Mouse (Mus musculus): ENCODE measurements around the gene 9930104L06Rik.
"Not testable (repeated sequence)": the region's sequence is repeated elsewhere in the genome, so short reads cannot be mapped to it uniquely, and the experiment has no call there.

Gene 9930104L06Rik

DNA sequence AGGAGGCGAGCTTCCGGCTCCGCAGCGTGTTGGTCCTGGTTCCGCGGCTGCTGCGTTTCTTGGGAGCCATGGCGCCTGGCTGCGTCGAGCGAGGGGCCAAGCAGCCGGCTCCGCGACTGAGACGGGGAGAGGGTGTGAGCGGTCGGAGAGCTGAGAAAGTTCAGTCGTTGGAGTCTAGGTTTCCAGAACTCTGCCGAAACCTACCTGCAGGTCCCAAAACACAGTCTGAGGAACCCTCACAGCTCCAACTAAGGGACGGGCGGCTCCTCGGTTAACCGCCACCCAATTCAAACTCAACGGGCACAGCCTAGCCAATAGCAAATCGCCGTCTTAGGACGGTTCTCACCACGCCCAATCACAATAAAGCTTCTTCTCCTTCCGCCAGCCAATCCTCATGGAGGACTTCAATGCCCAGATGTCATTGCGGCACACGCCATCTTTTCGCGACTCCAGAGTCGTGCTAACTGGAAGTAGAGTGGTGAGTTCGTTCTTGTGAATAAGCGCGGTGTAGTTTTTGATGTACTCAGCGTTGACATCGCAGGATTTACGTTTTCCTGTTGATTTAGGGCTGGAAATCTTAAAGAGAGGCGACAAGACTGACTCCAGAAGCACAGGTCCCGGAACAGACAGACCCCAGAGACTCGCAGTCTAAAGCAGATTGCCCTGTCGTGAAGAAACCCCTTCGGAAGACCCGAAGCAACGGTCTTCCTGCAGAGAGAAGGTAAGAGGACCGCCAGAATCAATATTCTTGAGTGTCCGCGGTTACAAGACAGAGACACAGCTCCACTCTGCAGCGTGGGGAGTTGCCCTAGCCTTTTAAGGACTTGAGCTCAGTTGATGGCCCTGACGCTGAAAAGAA lies at the start of gene 9930104L06Rik:
TSS of gene 9930104L06Rik (plus strand) at position 436 of the 859 bp plus-strand sequence.
- DNase-seq (ENCODE audit: low spot score), result peak; percentile 87

DNA sequence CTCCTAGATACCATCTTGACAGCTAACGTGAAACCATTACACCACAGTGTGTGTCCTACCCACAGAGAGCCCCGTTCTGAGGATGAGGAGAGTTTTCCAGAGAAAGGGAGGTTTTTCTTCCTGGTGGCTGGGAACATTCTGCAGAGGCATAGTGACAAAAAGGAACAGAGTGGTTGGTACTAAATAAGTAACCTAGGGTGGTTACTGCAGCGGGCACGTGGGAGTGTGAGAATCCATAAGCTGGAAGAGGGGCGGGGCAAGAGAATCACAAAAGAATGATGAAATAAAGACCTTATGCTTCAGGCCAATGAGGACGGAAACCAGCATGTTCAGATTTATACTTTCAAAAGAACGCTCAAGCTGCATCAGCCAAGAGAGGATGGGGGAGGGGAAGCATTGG lies 48.1 kb upstream of the 9930104L06Rik start:
- DNase-seq (ENCODE audit: low spot score), result no peak

DNA sequence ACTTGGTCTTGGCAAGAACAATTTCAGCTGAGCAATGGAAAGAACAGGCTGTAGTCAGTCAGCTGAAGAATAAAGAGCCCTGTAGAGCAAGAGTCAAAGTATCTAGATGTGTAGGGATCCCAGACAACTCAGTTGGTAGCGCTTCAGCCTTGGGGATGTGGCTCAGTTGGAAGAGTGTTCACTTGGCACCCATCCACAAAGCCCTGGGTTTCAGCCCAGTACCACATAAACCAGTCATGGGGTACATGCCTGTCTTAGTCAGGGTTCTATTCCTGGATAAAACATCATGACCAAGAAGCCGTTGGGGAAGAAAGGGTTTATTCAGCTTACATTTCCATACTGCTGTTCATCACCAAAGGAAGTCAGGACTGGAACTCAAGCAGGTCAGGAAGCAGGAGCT lies 46.9 kb upstream of the 9930104L06Rik start:
- DNase-seq (ENCODE audit: low spot score), result no peak

DNA sequence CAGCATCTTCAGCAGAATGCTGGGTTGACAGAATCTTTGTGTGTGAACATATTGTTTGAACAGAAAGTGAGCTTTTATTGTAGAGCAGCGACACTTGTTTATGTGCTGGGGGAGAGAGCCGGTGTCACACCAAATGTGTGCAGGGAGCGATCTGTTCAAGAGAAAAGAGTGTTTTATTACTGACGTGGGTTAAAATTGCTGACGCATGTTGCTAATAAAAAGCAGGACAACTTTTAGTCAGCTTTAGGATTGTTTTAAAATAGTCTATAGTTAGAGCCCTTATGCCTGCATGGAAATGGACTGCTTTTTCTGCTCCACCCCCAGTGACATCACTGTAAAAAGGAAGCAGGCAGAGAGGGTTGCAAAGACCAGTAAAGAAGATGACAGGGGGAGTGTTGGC lies 46.0 kb upstream of the 9930104L06Rik start:
- DNase-seq (ENCODE audit: low spot score), result no peak

DNA sequence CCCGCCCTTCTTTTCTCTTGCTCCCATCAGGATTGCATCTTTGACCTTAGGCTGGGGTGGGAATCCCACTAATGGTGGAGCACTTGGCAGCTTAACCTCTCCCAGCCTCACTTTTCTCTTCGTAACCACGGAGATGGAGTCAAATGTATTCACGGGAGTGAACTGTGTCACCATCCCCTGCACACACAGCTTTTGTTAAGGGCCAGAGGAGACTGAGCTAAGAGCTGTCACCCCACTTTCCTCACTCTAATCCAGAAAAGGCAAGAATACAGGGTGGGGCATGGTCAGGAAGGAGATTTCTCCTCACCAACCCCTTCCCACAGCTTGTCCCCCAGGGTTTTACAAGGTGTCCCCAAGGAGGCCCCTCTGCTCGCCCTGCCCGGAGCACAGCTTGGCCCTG lies 43.1 kb upstream of the 9930104L06Rik start:
- DNase-seq (ENCODE audit: low spot score), result no peak

DNA sequence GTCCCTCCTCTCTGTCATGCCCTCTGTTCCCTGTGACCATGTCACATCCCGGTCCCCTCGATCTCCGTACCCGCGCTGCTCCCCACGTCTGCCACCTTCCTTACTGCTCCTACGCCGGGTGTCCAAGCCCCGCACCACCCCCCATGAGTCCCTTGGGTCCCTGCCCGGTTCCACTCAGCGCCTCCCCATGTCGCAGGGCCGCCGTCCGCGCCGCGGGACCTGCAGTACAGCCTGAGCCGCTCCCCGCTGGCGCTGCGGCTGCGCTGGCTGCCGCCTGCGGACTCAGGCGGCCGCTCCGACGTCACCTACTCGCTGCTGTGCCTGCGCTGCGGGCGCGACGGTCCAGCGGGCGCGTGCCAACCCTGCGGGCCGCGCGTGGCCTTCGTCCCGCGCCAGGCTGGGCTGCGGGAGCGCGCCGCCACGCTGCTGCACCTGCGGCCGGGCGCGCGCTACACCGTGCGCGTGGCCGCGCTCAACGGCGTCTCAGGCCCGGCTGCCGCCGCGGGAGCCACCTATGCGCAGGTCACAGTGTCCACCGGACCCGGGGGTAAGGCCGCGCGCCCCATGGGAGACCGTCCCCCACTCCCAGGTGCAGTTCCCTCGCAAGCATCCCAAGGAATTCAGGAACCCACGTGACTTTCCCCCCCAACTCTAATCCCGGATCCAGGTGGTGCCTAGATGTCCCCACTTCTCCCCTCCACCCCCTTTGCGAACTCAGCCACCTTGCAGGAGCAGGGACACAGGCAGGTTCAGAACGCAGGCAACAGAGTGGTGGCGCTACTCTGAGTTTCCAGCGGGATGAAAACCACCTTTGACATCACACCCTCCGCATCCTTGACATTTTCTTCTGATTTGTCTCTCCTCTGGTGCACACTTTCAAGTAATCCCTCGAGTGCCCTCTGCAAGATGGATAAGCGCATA lies 42.1 kb upstream of the 9930104L06Rik start:
- no peak for DNase-seq (ENCODE audit: low spot score)

DNA sequence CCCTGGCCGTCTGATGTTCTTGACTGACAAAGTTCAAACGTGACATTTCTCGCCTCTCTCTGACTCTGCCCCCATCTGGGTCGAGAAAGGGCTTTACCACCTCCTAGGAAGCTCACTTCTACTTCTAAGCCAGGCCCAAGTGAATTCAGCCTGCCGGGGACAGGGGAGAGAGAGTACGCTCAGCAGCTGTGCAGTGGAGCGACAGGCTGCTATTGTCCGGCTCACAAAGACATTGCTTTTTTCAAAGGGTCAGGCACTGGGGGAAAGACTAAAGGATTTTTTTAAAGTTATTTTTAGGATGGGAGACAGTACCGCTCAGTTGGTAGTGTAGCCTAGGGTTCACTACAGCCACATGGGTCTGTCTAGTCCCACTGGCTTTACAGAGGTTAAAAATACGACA lies 38.4 kb upstream of the 9930104L06Rik start:
- no peak for DNase-seq (ENCODE audit: low spot score)

DNA sequence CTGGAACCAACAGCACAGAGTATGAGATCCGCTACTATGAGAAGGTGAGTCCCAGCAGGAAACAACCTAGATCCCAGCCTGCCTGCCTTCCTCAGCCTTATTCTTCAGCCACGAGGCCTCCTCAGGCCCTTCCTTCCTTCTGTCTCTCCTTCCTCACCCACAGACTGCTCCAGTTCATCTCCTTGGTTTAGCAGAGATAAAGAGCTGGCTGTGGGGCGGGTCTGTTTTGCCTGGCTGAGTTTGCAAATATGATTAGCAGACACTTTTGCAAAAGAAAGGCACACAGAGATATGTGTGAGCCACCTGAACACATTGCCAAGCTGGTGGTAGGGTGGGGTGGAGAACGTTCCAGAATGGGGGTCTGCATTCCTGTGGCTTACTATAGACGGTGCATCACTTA lies 36.9 kb upstream of the 9930104L06Rik start:
- no peak for DNase-seq (ENCODE audit: low spot score)

DNA sequence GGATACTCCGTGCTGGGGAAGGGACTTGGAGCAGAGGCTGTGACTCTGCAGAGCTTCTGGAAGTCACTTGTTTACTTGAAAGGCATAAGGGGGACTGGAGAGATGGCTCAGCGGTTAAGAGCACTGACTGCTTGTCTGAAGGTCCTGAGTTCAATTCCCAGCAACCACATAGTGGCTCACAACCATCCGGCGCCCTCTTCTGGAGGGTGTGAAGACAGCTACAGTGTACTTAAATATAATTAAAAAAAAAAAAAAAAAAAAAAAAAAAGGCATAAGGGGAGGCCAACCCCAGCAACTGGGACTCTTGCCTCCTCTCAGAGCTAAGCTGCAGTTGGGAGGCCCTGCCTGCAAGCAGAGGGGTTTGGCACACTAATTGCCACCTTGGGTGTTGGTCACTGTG lies 31.4 kb upstream of the 9930104L06Rik start:
- no peak for DNase-seq (ENCODE audit: low spot score)

DNA sequence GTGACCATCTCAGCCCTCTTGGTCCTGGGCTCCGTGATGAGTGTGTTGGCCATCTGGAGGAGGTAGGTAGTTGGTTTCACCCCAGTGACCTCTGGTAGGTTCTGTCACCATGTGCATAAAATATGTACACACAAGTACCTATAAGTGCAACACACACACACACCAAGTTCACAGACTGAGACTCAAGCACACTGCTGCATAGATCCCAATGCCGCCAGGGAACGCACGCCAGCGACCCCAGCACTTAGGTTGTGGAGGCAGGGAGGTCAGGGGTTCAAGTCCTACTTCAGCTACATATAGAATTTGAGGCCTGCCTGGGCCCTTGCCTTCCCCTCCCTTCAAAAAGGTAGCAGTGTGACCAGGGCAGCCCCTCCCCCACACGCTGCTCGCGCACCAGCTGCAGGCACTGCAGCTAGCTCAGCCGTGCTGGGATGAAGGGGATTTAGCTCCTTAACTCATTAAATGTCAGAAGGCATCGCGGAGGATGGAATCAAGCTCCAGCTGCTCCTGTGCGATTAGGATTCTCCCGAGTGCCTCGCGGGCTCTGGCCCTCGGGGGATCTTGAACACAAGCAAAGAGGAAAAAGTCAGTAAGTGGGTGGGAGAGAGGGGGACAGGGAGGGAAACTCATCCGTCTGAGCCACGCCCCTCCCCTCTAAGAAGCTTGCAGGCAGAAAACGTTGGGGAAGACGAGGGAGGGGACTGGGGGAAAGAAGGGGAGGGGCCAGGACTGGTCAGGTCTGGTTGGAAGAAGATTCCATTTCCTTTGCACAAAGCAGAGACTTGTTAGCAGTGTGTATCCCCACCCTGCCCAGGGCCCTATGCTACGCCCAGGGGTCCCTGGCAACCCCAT lies 30.7 kb upstream of the 9930104L06Rik start:
- DNase-seq (ENCODE audit: low spot score), result no peak

DNA sequence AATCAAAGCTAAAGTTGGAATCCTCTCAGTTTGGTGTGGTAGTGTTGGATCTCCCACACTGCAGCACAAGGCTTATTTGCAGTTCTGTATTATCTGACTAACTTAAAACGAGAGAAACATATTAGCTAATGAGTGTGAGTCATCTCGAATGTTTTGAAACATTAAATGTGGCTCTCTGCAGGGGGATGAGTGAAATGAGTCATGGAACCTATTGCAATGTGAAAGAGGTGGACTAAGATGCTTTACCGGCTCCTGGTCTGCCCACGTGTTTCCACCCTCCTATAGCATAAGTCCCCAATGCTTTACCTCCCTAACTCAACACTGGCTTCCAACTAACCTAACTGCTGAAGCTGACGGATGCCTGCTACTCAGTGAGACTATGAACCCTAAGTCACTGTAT lies 8.7 kb upstream of the 9930104L06Rik start:
- DNase-seq (ENCODE audit: low spot score), result no peak

DNA sequence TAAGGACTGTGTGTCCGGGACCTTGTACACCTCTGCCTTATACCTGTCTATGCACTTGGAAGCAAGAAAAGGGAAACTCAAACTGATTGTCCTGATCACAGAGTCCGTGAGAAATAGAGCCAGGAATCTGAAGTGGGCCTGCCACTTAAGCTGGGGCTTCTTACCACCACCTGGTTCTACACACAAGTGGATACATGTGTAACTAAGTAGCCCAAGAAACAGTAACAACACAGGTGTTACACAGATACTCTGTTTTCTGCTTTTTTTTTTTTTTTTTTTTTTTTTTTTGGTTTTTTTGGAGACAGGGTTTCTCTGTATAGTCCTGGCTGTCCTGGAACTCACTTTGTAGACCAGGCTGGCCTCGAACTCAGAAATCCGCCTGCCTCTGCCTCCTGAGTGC lies 2.4 kb downstream of the 9930104L06Rik start, which contains the start of gene Cdca8:
TSS of gene Cdca8 (minus strand) at position 101 of the 400 bp plus-strand sequence.
- DNase-seq (ENCODE audit: low spot score), result not testable (repeated sequence)

DNA sequence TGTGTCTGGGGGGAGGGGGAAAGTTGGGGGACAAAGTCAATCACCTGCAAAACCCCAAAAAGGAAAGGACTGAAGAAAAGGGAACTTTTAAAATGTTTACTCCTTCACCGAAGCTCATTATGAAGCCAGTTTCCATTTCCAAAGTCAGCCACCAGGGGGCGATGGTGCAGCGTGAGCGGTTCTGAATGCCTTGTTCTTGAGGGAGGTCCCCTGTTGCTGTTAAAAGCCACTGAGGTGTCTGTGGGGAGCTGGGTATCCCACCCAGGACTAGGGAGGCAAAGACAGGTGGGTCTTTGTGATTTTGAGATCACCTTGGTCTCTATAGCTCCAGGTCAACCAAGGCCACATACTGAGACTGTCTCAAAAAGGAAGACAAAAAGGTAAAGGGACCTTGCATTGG lies 6.2 kb downstream of the 9930104L06Rik start:
- DNase-seq (ENCODE audit: low spot score), result peak; percentile 86

DNA sequence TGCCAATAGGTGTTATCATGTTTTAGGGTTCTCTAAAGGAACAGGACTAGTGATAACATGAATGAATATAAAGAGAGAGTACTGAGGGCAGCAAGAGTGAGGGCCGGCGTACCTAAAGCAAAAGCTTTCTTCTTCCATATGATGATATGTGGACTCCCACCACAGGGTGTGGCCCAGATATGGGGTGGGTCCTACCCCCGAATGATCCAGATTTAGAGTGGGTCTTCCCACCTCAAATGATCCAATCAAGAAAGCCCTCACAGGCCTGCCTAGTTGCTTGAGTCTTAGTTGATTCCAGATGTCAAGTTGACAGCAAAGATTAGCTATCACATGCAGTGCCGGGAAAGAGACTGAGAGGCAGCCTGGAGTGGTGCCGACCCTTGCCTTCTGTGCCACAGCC lies 6.9 kb downstream of the 9930104L06Rik start:
- DNase-seq (ENCODE audit: low spot score), result no peak

DNA sequence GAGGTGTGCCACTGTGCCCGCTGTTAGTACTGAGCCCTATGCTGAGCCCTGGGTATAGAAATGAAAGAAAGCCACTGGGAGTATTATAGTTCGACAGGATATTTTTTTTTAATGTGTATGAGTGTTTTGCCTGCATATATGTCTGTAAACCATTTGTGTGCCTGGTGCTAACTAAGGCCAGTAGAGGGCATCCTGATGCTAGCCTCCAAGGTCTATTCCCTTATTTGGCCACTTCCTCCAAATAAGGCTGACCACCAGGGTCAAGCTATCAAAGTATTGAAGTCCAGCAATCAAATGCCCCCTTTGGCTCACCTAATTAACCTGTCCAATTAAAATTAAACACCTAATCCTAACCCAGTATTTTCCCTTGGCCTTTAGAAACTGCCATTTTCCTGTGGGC lies 8.1 kb downstream of the 9930104L06Rik start:
- DNase-seq (ENCODE audit: low spot score), result no peak

DNA sequence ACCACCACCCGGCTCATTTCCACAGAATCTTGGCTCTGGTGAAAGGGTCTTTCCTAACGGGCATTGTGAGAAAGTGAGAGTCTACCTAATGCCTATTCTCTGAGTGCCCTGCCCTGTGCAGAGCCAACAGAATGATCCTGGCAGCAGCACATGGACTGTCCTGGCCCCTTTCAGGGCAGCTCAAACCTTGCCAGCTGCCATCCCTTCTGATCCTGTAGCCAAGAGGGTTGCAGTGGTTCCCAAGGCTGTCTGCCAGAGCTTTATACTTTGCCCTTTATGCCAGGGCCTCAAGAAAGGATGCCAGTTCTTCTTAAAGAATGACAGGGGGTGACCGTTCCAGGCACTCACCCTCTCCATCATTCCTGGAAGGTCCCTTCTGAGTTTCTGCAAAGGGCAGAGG lies 12.6 kb downstream of the 9930104L06Rik start:
- no peak for DNase-seq (ENCODE audit: low spot score)

DNA sequence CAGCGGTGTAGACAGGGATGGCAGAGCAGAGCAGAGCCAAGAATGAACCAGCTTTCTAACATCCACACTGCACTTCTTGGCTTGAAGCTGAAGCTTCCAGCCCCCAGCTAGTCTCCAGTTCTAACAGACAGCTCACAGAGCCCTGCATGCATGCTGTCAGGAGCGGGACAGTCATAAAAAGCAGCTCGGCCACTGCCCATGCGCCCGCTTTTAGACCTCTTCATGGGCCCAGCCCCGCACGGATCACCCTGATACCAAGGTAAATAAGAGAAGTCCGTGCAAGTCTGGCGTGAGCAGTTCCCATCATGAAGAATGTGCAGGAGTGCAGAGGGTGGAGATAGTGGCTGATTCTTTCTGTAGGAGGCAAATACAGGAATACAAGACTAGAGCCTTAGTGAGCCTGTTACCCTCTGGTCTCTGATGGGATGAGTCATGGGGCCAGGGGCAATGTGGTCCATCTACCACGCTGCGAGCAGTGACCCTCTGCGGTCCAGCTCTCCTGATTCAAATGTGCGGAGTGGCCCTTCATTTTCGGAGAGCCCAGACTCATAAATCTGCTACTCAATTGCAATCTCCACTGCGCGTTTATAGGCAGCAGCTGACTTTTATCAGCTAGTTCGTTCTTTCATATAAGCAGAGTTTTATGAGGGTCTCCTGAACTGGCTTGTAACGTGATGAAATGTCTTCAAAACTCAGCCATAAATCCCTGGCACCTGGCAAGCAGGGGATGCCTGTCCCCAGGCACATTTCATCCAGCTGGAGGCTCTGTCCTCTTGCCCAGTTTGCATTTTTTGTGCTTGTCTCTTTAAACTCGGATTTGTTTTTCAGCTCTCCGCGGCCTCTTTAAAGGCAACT lies 13.6 kb downstream of the 9930104L06Rik start:
- no peak for DNase-seq (ENCODE audit: low spot score)

DNA sequence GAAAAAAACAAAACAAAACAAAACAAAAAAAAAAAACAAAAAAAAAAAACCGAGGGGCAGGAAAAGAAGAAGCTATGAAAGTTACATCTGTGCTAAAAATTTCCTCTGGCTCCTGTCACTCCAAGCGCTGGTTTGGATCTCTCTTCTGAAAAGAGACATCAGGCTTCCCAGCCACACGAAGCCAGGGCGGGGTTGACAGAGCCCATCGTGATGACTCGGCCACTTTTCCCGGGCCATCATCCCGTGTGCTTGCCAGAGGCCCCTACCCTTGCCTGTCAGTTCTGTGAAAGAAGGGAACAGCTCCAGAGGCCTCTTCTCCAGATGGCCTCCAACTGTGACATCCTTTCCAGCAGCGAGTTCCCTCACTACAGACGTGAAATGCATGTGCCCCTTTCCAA lies 14.2 kb downstream of the 9930104L06Rik start:
- no peak for DNase-seq (ENCODE audit: low spot score)

DNA sequence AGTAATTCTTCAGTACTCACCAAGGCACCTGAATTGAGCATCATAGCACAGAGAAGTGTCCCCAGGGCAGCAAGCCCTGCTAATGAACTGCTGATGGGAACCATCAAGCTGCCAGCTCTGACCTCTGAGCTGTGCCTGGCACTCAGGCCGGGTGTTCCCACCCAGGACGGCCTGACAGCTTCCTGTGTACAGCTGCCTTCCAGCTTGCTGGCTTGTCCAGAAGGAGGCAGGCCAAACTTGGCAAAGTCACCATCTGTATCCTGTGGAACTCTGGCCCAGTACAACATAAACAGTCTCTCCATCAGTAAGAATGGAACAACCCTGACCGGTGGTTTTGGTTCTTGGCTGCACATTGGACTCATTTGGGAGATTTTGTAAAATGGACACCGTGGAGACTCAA lies 16.7 kb downstream of the 9930104L06Rik start:
- no peak for DNase-seq (ENCODE audit: low spot score)

DNA sequence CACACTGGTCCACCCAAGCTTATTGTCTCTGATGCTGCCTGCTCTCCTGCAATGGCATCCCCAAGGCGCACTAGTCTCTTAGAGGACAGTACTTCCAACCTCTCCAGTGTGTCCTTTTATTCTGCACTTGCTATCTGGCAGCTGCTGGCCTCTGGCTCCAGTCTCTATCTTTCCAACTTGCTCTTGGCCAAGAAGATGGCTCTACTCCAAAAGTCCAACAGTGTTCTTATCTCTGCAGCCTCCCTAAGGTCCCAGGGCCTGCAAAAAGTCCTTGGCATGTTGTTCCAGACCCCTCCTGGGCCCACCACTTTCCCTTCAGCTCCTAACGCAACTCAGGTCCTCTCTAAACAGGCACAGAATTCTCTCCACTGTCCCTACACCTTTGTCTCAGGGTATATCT lies 20.4 kb downstream of the 9930104L06Rik start:
- DNase-seq (ENCODE audit: low spot score), result no peak

DNA sequence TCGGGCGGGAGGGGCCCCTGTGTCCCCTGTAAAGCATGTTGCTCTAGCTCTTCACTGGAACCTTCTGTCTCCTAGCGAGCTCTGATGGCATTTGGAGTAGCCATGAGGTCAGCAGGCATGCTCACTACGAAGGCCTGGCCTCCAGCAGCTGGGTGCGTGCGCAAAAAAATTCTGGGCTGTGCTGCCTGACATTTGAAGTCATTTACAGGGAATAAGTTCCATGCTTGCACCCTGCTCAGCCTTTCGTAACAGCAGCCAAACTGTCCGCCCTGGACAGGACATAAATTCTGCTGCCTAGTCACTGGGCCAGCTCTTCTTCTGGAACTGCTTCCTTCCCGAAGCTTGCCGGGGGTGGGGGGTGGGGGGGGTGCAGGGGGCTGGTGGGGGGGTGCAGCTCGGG lies 22.2 kb downstream of the 9930104L06Rik start:
- no peak for DNase-seq (ENCODE audit: low spot score)

Data from ovary, postnatal 14 days (tissue).